Mouse (Mus musculus) cerebellum, adult 2 months (tissue): Measurements from ENCODE around the gene Col4a4.

Experiments used
- CTCF ChIP-seq: fragments of 200-500 bp; IDR thresholded peaks from 2 replicates; pipeline ENCODE4 v1.5.1; 2011; ENCODE audit warnings: low read depth, mild to moderate bottlenecking, control low read depth, low read length, moderate library complexity, borderline replicate concordance; ENCODE audit not compliant: insufficient read depth
- POLR2A ChIP-seq: fragments of 200-500 bp; IDR thresholded peaks from 2 replicates; pipeline ENCODE4 v1.6.1; 2011; ENCODE audit warnings: low read length, control low read depth, borderline replicate concordance; ENCODE audit not compliant: insufficient read depth

GRCm38 (mm10) chr1:82486371-82486770 lies 100.3 kb downstream of the Col4a4 start:
- TF ChIP-seq CTCF (no peak), POLR2A (no peak)
